Mouse (Mus musculus): ENCODE data around the gene Fam19a3.
A peak's percentile ranks its signal among the peaks of the same experiment; 100 is the strongest.

The Fam19a3 gene

DNA sequence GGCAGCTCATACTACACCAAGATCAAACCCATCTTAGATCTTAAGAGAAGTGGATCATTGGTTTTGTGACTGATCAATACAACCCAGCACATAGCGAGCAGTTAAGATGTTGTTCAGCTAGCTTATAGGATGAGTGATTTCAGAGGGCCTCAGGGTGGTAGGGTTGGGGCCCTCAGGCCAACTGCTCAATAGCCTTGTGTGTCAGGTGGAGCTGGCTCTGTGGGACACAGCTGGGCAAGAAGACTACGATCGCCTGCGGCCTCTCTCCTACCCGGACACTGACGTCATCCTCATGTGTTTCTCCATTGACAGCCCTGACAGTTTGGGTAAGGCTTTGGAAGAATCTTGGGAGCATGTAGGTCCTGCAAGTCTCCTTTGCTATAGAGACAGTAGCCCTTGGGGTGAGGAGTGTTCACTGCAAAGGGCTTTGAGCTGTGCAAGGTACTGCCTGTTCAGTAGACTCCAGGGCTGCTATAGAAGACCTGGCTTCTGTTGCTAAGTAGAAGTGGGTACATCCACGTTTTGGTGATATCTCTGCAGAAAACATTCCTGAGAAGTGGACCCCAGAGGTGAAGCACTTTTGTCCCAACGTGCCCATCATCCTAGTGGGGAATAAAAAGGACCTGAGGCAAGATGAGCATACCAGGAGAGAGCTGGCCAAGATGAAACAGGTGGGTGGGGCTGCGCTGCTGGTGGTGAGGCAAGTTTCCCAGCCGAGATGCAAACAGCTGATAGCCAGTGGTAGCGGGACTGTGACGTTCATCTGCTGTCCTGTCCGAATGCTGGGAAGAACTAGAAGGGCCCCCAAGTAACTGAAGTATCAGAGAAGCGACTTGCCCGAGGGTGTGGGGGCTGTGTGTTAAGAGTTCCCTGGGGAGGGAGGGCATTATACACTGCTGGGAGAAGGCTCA is 11.0 kb upstream of the Fam19a3 start:
- no peak for DNase-seq (ENCODE audit: low spot score in 2 of 2)

DNA sequence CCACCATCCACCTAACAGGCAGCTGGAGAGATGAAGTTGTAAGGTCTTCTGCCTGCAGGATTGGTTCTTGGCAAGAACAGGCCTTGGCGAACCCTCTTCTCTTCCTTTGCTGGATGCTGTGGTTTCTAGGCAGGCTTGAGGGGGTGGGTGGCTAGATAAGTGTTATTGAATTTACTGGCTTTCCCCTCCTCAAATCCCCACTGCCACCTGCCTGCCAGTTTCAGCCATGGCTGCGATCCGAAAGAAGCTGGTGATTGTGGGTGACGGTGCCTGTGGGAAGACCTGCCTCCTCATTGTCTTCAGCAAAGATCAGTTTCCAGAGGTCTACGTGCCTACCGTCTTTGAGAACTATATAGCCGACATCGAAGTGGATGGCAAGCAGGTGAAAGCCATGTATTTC is 10.0 kb upstream of the Fam19a3 start:
- no peak for DNase-seq (ENCODE audit: low spot score in 2 of 2)

DNA sequence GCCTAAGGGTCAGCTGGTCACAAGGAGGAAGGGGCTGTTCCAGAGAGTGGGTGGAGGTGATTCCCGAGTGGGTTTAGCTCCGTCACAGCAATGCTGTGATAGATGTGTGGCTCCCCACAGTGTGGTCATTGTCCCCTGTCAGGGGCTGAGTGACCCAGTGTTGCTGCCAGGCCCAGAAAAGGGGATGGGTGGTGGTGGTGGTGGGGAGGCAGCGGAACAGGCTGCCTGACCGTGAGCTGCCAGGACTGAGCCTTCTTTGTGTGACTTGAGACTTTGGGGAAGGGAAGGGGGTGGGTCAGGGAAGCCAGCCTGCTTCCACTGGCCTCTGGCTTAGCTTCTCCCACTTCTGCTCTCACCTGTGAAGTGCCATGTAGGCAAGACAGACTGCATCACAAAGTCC is 9.4 kb upstream of the Fam19a3 start:
- no peak for DNase-seq (ENCODE audit: low spot score in 2 of 2)

DNA sequence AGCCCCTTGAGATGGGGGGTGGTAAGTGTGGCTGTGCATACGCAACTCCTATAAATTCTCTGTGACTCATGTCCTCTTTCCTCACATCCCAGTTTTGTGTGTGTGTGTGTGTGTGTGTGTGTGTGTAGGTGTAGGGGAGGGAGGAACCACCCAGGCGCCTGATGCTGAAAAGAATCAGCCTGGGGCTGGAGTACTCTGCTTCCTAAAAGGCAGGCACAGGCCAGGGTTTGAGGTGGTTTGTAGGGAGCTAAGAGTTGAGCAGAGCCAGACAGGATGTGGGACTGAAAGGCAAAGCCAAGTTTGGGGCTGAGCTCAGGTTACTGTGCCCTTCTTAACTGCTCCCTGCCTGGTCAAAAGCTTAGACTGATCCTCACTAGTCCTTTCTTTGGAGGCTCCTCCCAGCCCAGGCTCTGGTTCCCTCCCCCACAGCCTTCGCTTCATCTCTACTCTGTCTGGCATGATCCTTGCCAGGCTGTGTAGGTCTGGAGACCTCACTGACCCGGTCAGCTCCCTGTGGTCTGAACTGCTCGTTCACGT is 8.8 kb upstream of the Fam19a3 start:
- no peak for DNase-seq (ENCODE audit: low spot score in 2 of 2)

DNA sequence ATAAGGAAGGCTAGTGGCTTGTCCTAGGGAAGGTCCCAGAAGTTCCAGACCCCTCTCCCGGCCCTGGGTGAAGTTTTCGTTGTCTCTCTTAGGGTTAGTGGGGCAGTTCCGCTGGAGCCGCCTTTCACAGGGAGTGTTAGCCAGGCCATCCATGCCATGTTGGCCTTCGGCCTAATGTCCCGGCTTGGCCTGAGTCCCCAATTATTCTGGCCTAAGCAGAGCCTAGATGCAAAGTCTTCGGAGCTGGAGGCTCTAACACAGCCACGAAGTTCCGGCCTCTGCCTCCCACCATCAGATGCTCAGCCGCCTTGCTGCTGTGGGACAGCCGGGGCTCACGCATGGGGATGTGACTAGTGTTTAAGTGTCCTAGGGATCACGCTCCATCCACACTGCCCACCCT is 8.2 kb upstream of the Fam19a3 start:
- DNase-seq (ENCODE audit: low spot score in 2 of 2): no peak

DNA sequence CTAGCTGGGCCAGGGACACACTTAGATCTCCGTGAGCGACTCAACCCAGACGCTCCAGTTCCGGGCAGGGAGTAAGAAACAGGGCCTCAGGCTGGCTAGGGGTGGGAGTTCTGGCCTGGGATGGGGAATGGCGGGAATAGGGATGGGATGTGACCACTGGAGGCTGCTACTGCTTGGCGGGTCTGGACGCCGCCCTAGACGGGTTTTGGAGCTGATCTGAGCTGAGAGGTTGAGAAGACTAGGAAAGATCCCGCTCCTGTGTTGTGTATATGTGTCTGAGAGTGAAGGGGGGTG is 7.6 kb upstream of the Fam19a3 start:
- no peak for DNase-seq (ENCODE audit: low spot score in 2 of 2)

DNA sequence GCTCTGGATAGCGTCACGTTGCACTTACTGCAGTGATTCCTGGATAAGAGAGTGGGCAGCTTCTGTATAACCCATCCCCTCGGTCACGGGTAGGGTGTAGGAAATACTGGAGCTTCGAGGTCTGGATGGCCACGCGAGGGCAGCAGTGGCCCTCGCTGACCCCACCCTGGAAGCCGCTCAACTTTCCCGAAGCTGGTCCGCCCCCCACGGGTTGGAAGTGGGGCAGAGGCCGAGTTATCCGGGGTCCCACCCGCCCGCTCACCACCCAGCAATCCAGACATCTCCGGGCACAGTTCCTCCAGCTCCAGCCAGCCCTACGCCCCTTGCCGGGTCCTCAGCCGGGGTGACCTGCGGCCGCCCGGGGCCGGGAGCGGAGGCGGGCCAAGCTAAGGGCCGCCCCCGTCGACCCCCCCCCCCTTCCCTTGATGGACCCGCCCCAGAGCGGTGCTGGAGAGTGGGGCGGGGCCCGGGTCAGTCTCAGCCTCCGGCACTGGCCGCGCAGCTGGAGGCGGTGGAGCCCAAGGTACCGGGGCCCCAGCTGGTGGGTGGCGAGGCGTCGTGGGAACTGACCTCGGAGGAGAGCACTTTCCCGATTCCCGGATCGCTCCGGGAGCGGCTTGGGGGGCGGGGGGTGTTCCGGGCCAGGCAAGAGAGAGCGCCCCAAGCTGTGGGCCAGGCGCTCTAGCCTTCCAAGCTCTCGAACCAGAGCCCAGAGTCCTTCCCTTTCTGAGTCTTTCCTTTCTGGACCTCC is 7.1 kb upstream of the Fam19a3 start:
- peak in 1 of 2 experiments; percentile 38 for DNase-seq (ENCODE audit: low spot score in 2 of 2)

DNA sequence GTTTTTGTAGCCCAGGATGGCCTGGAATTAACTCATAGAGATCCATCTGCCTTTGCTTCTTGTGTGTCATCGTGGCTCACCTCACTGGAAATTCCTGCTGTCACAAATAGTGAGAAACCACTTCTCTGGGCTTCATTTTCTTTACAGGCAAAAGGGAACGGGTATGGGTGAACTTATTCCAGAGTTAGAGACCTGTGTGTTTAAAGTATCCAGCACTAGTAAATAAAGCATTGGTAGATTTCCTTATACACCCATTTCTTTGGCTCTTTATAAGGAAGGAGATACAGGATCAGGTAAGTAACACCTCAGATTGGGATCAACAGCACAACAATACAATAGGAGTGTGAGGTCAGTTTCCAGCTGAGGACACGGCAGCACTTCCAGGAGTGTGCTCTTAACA is 6.4 kb upstream of the Fam19a3 start, which contains the start of gene Rhoc:
Rhoc (plus strand) TSS at position 301 of the 400 bp plus-strand sequence.
- DNase-seq (ENCODE audit: low spot score in 2 of 2): no peak

DNA sequence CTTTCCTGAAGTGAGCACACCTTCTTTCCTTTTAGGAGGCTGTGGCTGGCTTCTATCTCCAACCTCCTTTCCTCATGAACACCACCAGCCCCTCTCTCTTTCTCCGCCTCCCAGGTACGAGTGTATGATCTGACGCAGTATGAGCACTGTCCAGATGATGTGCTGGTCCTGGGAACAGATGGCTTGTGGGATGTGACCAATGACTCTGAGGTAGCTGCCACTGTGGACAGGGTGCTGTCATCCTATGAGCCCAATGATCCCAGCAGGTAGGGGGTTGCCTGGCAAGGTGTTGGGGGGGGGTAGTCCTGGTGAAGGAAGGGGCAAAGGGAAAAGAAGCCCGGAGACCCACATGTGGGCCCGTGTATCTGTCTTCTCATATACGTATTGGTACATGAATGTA is 3.6 kb upstream of the Fam19a3 start:
- DNase-seq (ENCODE audit: low spot score in 2 of 2): no peak

DNA sequence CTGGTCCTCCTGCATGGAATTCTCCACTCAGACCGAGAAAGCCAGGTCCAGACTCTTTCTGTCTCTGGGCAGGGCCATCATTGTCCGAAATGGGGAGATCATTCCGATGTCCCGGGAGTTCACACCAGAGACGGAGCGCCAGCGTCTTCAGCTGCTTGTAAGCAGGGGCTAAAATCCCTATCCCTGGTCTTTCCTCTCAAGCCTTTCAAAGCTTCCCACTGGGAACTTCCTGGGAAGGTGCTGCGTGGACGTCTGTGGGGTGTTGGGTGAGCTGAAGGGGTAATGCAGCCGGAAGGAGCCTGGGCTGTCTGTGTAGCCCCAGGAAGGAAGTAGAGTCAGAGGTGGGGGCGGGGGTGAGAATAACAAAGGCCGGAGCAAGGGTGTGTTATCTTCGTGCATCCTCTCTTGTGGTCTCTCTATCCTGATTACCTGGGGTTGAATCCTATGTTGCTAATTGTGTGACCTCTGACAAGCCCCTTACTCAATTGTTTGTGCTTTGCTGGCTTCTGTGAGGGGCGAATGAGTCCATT is 2.4 kb upstream of the Fam19a3 start:
- DNase-seq (ENCODE audit: low spot score in 2 of 2): no peak

DNA sequence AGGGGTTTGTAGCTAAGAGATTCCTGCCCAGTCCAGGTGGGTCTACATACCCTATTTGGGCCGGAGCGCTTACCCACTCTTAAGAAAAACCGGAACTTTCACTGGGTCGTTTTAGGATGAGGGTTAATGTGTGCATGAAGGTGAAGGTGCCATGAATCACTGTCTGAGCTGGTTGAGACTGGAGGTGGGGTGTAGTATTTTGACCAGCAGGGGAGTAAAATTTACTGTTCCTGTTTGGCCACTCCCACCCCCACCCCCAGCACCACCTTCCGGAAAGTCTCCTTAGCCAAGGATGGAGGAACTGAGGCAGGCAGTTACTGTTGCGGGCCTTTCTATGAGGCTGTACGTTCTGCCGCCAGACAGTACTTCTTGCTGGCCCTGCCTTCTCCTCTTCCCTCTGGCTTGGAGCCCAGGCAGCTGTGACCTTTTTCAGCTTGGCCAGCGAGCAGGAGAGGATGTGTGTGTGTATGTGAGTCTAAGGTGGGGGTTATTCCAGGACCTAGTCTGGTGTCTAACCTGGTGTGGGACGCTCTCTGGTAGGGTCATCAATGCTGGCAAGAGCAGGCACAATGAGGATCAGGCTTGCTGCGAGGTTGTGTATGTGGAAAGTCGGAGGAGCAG is 531 bp upstream of the Fam19a3 start:
- no peak for DNase-seq (ENCODE audit: low spot score in 2 of 2)

DNA sequence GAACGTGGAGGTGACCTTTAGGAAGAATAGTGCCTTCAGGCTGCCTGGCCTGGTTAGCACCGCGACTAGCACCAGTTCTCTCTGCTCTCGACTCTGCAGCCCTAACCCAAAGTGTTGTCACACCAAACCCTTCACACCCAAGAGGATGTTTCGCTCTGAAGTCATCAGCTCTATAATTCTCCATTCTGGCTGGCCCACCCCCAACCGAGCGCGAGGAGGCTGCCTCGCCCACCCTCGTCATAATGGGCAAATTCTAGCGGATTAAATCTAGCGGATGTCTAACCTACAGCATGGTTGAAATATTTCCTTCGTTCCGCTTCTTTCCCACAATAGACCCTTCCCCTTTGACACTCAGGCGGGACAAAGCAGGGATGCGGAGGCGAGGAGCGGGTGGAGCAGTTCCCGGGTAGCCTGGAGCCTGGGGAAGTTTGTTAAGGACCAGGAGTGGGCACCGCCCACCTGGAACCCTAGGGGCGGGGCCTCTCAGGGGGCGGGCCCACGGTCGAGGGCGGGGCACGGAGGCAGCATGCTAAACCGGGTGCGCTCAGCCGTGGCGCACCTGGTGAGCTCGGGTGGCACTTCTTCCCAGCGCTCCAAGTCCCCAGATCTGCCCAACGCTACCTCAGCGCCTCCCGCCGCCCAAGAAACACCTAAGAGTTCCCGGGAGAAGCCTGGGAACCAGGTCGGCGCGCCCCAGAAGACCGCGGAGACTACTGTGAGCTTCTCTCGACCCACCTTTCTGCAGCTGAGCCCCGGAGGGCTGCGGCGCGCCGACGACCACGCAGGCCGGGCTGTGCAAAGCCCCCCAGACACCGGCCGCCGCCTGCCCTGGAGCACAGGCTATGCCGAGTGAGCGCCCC is 849 bp downstream of the Fam19a3 start, which contains the start of gene Ppm1j:
Ppm1j (plus strand) TSS at position 496 of the 860 bp plus-strand sequence.
- peak; percentile 50 to 75 for DNase-seq (ENCODE audit: low spot score in 2 of 2)

DNA sequence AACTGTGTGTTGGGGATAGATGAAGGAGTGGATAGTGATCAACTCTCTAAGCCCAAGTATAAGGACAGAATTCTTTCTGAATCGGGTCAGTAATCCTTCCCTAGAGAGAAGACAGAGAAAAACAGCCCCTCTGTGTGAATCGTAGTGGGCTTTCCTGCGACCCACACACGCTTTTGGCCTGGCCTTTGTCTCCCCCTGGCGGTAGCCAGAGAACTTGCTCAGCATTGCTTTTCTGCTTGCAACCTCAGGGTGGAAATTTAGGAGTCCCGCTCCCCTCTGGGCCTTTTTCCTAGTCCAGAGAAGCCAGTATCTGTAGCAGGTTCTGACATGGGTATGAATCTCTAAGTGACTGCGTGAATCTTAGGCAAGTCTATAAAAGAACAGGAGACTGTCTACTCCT is 1.7 kb downstream of the Fam19a3 start:
- DNase-seq (ENCODE audit: low spot score in 2 of 2): peak in 1 of 2 experiments; percentile 47

DNA sequence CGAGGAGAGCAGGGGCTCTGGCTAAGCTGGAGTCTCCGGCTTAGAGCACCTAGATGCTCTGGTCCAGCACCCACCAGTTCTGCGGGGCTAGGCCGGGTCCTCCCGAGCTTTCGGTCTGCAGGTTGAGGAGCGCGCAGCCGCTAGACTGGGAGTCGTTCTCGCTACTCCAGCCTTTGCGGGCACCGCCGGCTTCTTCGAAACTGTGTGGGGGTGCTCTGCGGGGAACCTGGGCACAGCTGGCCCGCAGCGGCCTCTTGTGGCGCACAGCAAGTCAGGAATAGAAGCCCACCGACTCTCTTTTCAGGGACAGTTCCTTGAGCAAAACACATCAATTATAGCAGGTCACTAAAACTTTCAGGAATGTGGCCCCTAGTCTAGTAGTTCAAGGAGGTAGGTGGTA is 4.3 kb downstream of the Fam19a3 start:
- no peak for DNase-seq (ENCODE audit: low spot score in 2 of 2)

DNA sequence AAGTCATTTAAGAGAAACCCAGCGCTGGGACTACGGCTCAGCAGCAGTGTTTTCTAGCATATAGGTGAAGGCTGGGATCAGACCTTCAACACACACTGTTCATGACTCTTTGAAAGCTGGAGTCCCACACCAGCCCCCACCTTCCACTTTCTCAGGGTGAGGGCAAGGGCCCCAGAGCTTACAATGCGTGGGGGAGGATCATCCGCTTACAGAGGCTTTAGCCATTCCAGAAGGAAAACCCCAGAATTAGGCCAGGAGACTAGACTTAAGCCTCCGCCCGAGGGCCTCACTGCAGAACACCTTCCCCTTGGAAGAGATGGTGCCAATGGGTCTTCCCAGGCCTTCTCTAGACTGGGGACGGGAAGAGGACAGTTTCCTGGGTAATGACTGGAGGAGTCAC is 8.3 kb downstream of the Fam19a3 start:
- no peak for DNase-seq (ENCODE audit: low spot score in 2 of 2)

DNA sequence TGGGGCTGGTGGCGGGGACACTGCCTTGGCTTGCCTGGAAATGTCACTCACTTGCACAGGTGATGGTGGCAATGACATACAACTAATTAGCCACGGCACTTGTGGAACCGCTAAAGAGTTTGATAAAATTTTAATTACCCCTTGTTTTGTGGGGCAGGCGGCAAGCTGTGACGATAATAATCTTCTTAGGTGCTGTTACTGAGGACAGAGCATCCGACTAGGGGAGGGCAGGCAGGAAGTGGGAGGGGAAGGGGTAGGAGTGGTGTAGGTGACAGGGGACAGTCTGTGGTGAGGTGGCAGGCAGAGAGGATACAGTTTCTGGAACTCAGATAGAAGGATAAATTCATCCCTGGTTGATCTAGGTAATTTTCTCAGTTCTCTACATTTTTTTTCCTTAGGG is 10.2 kb downstream of the Fam19a3 start:
- DNase-seq (ENCODE audit: low spot score in 2 of 2): no peak

DNA sequence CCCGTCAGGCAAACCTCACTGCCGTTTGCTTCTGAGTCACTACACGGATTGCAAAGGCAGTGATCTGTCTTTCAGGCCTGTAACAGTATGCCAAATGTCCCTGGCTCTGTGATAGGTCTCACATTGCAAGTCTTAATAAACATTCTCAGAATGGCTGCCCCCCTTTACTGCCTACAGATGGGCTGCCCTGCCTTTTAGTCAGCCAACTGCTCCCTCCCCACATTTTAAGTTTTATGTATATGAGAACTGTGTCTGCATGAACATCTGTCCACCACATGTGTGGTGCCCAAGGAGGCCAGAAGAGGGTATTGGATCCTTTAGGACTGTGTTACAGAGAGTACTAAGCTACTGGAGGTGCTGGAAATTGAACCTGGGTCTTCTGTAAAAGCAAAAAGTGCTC is 10.7 kb downstream of the Fam19a3 start:
- DNase-seq (ENCODE audit: low spot score in 2 of 2): no peak

DNA sequence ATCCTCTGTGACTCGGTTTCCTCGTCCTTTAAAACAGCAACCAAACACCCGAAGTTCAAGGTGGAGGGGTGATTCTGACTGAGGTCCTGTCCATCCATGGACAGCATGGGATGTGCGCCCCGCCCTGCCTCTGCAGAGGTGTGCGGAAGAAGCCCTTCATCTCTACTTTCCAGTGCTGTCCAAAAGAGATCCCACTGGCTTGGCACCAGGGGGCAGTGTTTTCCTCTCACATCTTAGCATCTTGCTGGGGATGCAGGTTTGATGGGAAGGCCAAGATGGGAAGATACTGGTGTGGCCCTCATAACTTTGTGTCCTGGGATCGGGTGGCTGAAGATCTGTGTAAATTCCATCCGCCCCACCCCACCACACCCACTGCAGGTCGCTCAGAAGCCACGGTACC is 11.6 kb downstream of the Fam19a3 start:
- no peak for DNase-seq (ENCODE audit: low spot score in 2 of 2)

DNA sequence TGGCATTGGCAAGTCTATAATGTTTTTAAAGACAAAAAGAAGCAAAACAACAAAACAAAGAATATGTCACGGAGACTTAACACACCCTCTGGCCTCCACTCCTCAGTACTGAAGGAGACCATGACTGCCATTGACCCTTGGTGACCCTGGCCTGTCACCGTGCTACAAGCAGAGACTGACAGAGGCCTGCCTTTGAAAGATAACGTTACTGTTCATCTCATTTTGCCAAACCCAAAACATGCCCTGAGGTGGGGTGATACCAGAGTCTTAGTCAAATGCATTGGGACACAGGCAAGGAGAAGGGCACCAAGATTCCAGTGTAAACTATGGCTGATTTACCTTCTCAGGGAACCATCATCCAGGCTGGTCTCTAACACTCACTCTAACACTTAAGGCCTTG is 12.5 kb downstream of the Fam19a3 start:
- no peak for DNase-seq (ENCODE audit: low spot score in 2 of 2)

DNA sequence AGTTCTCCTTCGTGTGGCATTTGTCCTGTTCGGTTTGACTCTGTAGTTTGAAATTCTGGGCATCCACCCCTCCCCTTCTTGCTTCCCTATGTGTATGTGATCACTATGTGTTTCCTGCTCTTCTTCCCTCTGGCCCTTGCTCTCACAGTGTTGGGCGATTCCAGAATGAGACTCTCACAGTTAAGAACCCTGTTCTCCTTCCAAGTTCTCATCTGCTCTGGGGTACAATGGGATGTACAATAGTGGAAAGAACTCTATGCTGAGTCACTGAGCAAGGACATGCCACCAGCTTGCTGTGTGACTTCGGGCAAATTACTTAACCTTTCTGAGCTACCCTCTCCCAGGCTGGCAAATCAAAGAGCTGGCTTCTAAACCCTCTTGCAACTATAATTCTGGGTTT is 13.9 kb downstream of the Fam19a3 start:
- DNase-seq (ENCODE audit: low spot score in 2 of 2): no peak

DNA sequence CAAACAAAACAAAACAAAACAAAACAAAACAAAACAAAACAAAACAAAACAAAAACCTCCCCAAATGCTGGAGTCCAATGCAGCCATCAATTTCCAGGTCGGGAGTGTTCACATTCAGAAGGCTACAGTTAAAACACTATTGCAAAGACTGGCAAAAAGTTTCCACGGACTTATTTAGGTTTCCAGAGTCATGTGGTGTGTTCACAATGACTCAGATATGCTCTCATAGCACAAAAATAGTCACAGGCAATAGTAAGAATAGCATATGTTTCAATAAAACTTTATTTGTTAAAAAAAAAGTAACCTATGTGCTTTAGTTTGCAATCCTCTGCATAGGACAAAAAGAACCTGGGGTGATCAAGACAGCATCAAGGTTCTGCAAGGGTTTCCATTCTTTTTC is 14.5 kb downstream of the Fam19a3 start:
- DNase-seq (ENCODE audit: low spot score in 2 of 2): no peak

Data from spleen, postnatal 4 days (tissue).